Mouse (Mus musculus): ENCODE measurements at regions not wholly inside any gene's neighbourhood (a gene's known extent, or its start where the extent isn't known, plus 50 kb on each side); places are given as distances from the start of the nearest gene placed in this dataset.

DNA sequence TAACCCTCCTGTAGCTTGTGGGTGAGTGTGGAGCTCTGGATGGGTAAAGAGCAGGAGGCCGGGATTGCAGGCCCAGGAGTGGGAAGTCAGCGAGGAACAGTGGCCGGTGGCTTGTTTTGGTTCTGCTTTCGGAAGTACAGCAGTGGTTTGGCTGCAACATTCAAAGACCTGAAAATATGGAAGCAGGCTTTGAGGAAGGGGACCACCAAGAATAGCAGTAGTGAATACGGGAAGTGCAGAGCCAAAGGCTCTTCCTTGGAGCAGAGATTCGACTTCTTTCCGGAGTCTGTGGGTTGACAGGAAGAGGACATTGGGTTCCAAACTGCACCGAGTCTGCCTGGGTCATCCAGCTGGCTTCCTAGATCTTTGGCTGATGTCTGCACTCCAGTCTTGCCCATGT lies 209.1 kb upstream of the Klf4 start:
- DNase-seq (ENCODE audit: low spot score in 2 of 2) = no peak

GRCm38 (mm10) chr4:55740062-55740461 lies 207.8 kb upstream of the Klf4 start:
- DNase-seq (ENCODE audit: low spot score in 2 of 2) = no peak

GRCm38 (mm10) chr4:55738714-55739113 lies 206.4 kb upstream of the Klf4 start:
- DNase-seq (ENCODE audit: low spot score in 2 of 2) = no peak

DNA sequence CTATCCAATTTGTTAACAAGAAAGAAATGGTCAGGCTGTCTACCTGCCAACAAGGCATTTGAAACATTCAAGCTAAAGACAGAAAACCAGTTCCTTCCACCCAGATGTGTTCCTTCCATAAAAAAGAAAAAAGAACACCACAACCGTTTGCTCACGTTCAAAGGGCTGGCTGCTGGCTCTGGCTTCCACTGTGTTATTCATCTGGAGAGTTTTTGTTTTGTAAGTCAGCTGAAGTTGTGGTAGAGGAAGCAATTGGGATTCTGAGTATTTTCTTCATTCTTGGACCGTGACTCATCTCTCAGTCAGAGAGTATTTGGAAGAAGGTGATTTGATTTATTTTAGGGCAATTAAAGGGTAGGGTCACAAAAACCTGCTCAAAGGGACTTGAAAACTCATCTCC lies 203.2 kb upstream of the Klf4 start:
- DNase-seq (ENCODE audit: low spot score in 2 of 2) = no peak

GRCm38 (mm10) chr4:55734331-55734730 lies 202.1 kb upstream of the Klf4 start:
- DNase-seq (ENCODE audit: low spot score in 2 of 2) = no peak

DNA sequence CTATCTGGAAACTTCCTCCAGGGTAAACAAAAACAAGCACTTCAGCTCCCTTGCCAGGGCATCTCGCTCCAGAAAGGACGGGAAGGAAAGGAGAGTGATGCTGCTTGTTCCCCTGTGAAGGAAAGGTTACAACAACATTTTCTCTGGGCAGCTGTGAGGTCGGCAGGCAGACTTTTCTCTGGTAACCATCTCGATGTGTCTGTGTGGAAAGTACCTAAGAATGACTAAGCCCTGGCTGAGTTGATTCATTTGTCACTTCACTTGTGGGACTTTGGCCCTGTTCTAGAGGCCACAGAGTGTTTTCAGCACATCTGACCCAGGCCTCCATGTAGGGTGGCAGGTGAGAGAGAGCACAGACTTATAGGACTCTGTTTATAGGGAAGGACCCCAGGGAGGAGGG lies 201.0 kb upstream of the Klf4 start:
- DNase-seq (ENCODE audit: low spot score in 2 of 2) = no peak

- DNase-seq (ENCODE audit: low spot score in 2 of 2) = peak; percentile 71 to 80
These were observed 199.7 kb upstream of the Klf4 start for GRCm38 (mm10) chr4:55732006-55732405.

GRCm38 (mm10) chr4:55730266-55730665 lies 198.0 kb upstream of the Klf4 start:
- DNase-seq (ENCODE audit: low spot score in 2 of 2) = no peak

- DNase-seq (ENCODE audit: low spot score in 2 of 2) = no peak
These were observed 194.9 kb upstream of the Klf4 start for GRCm38 (mm10) chr4:55727178-55727577.

- DNase-seq (ENCODE audit: low spot score in 2 of 2) = no peak
These were observed 193.8 kb upstream of the Klf4 start for GRCm38 (mm10) chr4:55726081-55726480.

DNA sequence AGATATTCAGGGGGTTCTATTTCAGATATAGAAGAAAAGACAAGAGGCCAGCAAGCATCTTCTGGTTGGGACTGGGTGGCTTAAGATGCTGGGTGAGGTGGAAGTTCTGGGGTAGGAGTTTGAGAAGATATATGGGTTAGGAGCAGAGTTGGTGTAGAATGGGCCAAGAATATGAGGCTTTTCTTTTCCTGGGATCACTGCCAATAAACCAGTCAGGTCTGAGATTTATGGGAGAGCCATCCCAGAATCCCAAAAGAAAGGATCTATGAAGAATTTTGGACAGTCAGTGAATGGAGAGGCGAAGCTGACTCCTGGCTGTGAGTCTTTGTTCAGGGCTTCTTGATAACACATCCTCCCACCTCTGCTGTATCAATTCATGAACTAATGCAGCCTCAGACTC lies 192.0 kb upstream of the Klf4 start:
- no peak for DNase-seq (ENCODE audit: low spot score in 2 of 2)

GRCm38 (mm10) chr4:55723124-55723523 lies 190.9 kb upstream of the Klf4 start:
- no peak for DNase-seq (ENCODE audit: low spot score in 2 of 2)

GRCm38 (mm10) chr4:55722388-55722787 lies 190.1 kb upstream of the Klf4 start:
- DNase-seq (ENCODE audit: low spot score in 2 of 2) = no peak

- DNase-seq (ENCODE audit: low spot score in 2 of 2) = no peak
These were observed 189.6 kb upstream of the Klf4 start for GRCm38 (mm10) chr4:55721834-55722233.

DNA sequence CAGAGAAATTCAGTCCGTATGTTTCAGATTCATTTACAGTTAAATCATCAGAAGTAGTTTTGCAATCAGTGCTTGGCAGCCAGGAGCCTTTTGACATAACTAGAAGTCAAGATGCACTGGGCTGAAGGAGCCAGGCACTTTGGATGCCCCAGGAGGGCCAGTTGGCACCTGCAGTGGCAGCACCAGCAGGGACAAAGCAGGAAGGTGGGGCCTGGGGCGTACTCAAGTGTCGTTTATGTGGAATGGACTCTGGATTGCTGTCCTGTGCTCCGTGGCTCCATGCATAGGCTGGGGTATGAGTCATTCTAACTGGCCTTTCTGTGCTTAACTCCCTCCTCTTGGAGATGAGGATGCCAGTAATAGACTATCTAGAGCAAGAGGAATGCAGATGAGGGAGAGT lies 186.2 kb upstream of the Klf4 start:
- DNase-seq (ENCODE audit: low spot score in 2 of 2) = no peak

DNA sequence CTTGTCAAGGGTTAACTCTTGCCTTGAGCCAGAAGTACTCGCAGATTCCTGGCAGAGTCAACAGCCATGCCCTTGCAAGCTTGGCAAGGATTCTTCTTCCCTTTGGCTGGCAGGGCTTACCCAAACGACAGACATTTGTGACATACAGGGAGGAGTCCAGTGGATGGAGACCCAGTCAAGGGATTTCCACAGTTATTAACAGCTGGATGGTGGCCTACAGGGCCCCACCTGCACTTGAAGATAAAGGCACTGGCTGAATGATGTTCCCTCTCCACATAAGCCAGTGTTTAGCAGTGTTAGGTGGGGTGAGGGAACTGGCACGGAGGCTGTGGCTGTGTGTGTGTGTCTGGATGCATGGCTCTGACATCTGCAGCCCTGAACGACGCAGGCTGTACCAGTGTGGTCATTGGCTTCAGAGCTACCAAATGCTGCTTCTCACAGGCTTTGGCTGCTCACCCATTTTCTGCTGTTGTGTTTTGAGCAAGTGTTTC lies 183.9 kb upstream of the Klf4 start:
- no peak for DNase-seq (ENCODE audit: low spot score in 2 of 2)

GRCm38 (mm10) chr4:55711500-55712341 lies 179.5 kb upstream of the Klf4 start:
- DNase-seq (ENCODE audit: low spot score in 2 of 2) = no peak

- DNase-seq (ENCODE audit: low spot score in 2 of 2) = no peak
These were observed 178.2 kb upstream of the Klf4 start for GRCm38 (mm10) chr4:55710476-55710875.

DNA sequence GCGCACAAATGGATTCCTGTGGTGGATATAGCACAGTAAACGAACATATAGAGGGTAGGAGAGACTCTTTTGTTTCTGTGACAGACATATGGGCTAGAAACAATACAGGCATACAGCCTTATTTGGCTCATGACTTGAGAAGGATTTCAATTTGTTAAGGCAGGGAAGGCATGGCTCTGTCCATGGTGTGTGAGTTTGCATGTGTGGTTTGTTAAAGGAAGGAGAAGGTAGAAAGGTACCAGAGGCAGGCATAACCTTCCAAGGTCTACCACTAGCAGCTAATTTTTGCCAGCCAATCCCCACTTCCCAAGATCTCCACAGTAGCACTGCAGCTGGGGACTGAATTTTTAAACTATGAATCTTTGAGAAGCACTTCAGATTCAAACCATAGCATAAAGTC lies 176.5 kb upstream of the Klf4 start:
- DNase-seq (ENCODE audit: low spot score in 2 of 2) = no peak

DNA sequence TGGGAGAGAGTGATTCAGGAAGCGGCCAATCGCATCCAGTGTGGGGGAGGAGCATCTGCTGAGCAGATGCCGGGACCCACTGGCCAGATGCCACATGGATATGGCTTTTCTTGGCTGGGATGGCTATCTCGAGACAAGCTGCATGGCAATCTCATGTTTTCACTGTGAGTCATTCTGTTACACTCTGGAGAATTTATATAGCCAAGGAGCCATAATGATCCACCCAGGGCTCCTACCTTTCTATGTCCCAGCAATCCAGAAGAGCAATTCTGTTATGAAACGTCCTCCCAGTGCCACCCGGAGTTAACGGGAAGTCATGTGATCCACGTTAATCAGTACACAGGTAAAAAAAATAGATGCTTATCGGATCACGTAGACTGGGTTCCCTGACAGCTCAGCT lies 175.7 kb upstream of the Klf4 start:
- peak; percentile 32 to 60 for DNase-seq (ENCODE audit: low spot score in 2 of 2)

- DNase-seq (ENCODE audit: low spot score in 2 of 2) = no peak
These were observed 172.7 kb upstream of the Klf4 start for GRCm38 (mm10) chr4:55704921-55705320.

DNA sequence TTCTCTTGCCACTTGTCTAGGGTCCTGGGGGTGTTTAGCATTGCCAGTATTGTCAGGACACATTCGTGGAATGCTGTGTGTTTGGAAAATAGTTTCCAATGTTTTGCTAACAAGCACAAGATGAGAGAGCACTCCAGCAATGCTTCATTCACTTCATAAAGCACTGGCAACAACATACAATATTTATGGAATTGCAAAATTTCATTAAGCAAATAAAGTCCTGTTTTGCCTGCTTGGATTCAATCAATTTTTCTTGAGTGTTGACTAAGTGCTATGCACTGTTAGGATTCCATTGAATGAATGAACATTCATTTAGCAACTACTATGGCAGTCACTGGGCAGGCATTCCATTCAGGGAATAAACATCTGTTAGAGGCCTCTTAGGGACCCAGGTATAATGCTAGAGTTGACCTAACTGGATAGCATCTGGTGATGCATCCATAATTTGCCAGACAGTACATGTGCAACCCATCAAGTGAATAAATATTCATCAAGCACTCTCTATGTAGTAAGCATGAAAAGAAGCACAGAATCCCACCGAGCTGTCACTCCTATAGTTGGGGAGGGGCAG lies 171.2 kb upstream of the Klf4 start:
- DNase-seq (ENCODE audit: low spot score in 2 of 2) = no peak

- DNase-seq (ENCODE audit: low spot score in 2 of 2) = no peak
These were observed 169.1 kb upstream of the Klf4 start for GRCm38 (mm10) chr4:55701334-55701733.

Measured in frontal cortex, postnatal 36 days (tissue).